Mouse (Mus musculus) naive thymus-derived CD4-positive, alpha-beta T cell, adult 2 months (primary cell): ENCODE results near the gene Frmd5.

Experiments used
- DNase-seq: peaks from one replicate; pipeline ENCODE4 v3.0.0-alpha.2; 2011; ENCODE audit warnings: low read depth

The Frmd5 gene

DNA sequence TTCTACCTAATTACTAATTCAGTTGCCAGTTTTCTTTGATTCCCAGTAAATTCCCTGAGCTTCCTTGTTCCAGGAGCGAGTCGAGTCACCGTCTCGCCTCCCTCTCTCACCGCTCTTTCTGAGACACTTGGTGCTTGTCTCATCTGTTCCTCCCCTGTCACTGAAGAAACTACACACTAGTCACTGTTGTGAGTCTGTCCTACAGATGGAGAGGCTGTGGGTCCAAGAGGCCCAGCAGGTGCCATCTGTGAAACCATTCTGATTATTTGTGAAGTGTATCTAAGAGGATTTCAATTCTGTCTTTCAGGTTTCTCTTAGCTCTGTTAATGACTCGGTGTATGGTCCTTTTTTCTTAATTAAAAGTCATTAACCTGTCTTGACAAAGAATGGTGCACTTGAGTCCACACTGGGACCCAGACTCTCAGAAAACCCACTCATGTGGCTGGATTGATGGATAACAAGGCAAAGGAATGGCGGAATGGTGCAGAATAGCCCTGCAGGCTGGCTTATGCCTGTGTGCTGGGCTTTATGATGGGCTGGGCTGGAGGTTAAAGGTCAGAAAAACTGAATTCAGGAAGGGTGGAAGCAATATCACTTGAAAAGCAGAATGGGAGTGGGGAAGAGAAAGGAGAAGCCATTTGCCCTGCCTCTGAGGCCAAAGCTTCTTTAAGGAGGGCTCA lies 186.2 kb downstream of the Frmd5 start:
- no peak for DNase-seq

DNA sequence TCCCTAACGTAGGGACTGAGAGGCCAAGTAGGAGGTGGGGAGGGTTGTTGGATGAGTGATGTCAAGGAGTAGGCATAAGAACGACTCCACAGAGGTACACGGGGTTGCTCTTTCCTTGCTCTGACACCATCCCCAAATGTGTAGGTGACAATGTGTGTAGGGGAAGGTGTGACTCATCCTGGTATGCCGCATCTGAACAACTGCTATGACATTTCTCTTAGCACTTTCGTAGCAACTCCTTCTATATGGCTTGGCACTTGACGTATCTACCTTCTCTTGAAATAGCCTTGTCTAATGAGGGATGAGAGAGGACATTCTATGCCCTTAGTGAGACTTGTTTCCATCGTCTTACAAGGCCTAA lies 191.7 kb downstream of the Frmd5 start:
- no peak for DNase-seq

- DNase-seq, result no peak
Measured at GRCm38 (mm10) chr2:121614483-121615198, 192.2 kb downstream of the Frmd5 start.

GRCm38 (mm10) chr2:121612112-121612511 lies 194.8 kb downstream of the Frmd5 start:
- DNase-seq, result no peak

GRCm38 (mm10) chr2:121610008-121610884 lies 196.6 kb downstream of the Frmd5 start:
- no peak for DNase-seq

- DNase-seq, result no peak
Measured at GRCm38 (mm10) chr2:121609141-121609724, 197.7 kb downstream of the Frmd5 start.

GRCm38 (mm10) chr2:121602397-121602796 lies 204.5 kb downstream of the Frmd5 start:
- DNase-seq, result no peak

DNA sequence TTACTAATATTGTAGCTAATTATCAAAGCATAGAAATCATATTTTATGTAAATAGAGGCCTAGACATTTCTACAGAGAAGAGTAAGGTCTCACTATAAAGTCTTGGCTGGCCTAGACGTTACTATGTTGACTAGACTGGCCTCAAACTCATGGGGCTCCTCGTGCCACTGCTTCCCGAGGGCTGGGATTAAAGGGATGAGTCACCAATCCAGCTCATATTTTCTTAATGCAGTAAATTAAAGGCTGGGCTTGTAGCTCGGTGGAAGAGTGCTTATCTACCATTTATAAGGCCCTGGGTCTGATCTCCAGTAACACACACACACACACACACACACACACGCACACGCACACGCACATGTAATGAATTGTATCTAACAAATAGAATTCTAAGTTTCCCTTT lies 205.3 kb downstream of the Frmd5 start:
- no peak for DNase-seq

DNA sequence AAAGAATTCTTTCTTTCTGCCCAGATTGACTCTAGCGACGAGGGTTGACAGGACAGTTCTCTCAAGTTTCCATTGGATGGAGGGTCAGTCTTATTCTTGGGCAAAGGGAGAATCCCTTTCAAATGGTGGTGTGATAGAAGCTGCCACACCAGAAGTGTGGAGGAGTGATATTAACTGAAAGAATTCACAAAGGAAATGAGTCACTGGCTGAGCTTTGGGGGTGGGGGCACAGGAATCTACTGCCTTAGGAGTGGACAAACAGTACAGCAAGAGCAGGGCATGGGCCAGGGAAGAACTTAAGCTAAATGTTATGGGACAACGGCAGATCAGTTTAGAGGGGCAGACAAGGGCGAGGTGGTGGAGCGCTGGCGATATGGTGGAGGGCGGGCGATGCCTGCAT lies 206.2 kb downstream of the Frmd5 start:
- DNase-seq, result no peak

DNA sequence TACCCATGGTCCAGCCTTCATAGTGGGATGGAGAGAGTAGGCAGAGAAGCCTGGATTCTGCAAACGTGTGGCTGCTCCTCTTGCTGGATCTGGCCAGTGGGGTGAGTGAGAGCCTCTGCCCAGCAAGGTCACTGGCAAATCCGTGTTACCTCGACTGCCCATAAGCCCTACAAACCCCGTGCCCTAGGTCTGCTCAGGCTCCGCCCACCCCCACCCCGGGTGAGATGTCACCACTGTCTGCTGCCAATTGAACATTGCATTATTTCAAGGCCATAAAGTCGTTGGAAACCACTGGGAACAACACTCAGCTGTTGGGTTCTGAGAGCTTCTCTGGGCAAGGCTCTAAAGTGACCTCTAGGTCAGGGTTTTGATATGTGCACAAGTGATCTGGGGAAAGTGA lies 208.6 kb downstream of the Frmd5 start:
- DNase-seq, result no peak

- DNase-seq, result no peak
Measured at GRCm38 (mm10) chr2:121596621-121597020, 210.3 kb downstream of the Frmd5 start.

- DNase-seq, result no peak
Measured at GRCm38 (mm10) chr2:121594660-121595291, 212.1 kb downstream of the Frmd5 start.

- DNase-seq, result no peak
Measured at GRCm38 (mm10) chr2:121594131-121594530, 212.8 kb downstream of the Frmd5 start.

DNA sequence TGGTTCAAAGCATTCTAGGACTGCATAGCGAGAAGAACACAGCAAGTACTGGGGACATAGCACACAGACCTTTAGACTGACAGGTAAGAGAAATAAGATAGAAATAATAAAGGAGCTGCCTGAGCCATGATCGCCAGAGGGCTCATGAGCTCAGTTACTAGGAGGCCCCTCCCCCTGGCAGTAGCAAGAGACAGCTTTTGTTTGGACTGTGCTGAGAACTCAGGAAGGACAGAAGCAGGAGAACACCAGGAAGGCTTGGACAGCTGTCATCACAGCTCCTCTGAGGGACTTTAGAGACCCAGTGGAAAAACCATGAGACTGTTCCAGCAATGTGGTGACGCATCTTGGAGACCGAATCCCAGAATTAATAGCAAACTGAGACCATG lies 218.6 kb downstream of the Frmd5 start:
- no peak for DNase-seq

GRCm38 (mm10) chr2:121587523-121588308 lies 219.2 kb downstream of the Frmd5 start:
- no peak for DNase-seq

GRCm38 (mm10) chr2:121584705-121585104 lies 222.2 kb downstream of the Frmd5 start:
- no peak for DNase-seq

GRCm38 (mm10) chr2:121583468-121584116 lies 223.3 kb downstream of the Frmd5 start:
- DNase-seq, result no peak

DNA sequence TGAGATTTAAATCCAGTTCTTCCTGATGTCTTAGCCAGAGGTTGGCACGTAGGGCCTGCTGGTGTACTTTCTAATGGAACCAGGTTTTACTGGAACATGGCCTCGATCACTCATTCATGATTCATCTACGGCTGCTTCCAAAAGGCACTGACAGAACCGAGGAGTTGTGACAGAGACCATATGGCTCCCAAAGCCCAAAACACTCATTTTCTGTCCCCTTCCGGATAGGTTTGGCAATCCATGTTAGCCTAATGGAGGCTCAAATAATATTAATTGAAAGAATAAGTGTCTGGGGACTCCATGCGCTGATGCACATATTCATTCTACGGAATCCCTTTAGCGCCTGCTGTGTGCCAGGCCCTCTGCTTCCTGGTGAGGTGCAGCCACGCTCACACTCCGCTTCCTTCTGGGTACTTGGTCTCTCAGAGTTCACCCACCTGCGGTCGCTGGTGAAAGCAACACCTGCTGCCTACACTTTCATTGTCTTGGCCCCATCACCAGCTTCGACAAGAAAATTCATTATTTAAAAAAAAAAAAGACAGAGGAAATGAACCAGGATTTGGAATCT lies 224.0 kb downstream of the Frmd5 start:
- DNase-seq, result no peak

- no peak for DNase-seq
Measured at GRCm38 (mm10) chr2:121575741-121576201, 231.1 kb downstream of the Frmd5 start.

DNA sequence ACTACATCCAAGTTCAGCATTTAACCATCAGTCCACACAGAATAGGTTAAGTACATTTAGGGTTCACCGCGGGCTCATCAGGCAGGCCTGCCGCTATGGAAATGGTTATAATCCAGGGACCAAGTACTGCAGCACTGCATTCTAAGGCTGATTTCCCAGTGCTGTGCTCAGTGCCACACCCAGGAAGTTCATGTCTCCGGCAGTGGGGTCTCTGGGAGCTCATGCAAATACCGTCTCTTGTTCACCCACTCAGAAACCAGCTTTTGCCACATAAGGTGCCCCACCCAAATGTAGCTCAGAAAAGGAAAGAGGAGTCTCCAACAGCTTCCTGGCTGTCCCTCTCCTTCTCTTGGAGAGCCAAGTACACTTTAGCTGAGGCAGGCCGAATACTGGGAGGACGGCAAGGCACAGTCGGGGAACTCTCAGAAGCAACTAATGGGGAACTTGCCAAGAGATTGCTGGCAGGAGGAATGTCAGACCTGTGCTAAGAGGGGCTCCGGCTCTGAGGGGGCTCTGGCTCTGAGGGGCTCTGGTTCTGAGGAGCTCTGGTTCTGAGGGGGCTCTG lies 232.7 kb downstream of the Frmd5 start:
- DNase-seq, result no peak
